Mouse (Mus musculus) frontal cortex, postnatal 25 days (tissue): ENCODE results near the gene Cdk9.
A peak's percentile ranks its signal among the peaks of the same experiment; 100 is the strongest.

ENCODE experiments used
- DNase-seq, 2 experiments: peaks; one replicate each; pipeline ENCODE4 v3.0.0; 2022; ENCODE audit warnings: low spot score in 2 of 2

The Cdk9 gene

GRCm38 (mm10) chr2:32712934-32713817 lies at the start of gene Cdk9:
TSS of gene Cdk9 (minus strand) at chr2:32713076.
- peak; percentile 86 to 87 for DNase-seq

- DNase-seq, result no peak
These were observed 49.0 kb upstream of the Cdk9 start for GRCm38 (mm10) chr2:32761859-32762258.

- no peak for DNase-seq
These were observed 48.5 kb upstream of the Cdk9 start for GRCm38 (mm10) chr2:32761361-32761760.

GRCm38 (mm10) chr2:32759001-32759400 lies 46.1 kb upstream of the Cdk9 start:
- DNase-seq, result no peak

- DNase-seq, result no peak
These were observed 45.6 kb upstream of the Cdk9 start for GRCm38 (mm10) chr2:32758503-32758902.

GRCm38 (mm10) chr2:32757056-32757845 lies 44.4 kb upstream of the Cdk9 start, which contains the start of gene Tor2a:
TSS of gene Tor2a (plus strand) at chr2:32757234.
- peak; percentile 88 to 92 for DNase-seq

- DNase-seq, result no peak
These were observed 43.8 kb upstream of the Cdk9 start for GRCm38 (mm10) chr2:32756674-32757055.

- DNase-seq, result no peak
These were observed 39.3 kb upstream of the Cdk9 start for GRCm38 (mm10) chr2:32752181-32752580.

- DNase-seq, result no peak
These were observed 38.8 kb upstream of the Cdk9 start for GRCm38 (mm10) chr2:32751665-32752033.

- DNase-seq, result no peak
These were observed 38.2 kb upstream of the Cdk9 start for GRCm38 (mm10) chr2:32750887-32751664.

GRCm38 (mm10) chr2:32750199-32750598 lies 37.3 kb upstream of the Cdk9 start:
- no peak for DNase-seq

GRCm38 (mm10) chr2:32749082-32749481 lies 36.2 kb upstream of the Cdk9 start:
- no peak for DNase-seq

- DNase-seq, result no peak
These were observed 31.6 kb upstream of the Cdk9 start for GRCm38 (mm10) chr2:32744272-32744982.

GRCm38 (mm10) chr2:32742173-32742531 lies 29.3 kb upstream of the Cdk9 start:
- peak; percentile 55 to 78 for DNase-seq

- DNase-seq, result peak in 1 of 2 experiments; percentile 39
These were observed 28.6 kb upstream of the Cdk9 start for GRCm38 (mm10) chr2:32741273-32742172.

GRCm38 (mm10) chr2:32740916-32741272 lies 28.0 kb upstream of the Cdk9 start, which contains the start of gene 6330409D20Rik:
TSS of gene 6330409D20Rik (minus strand) at chr2:32741016.
- no peak for DNase-seq

GRCm38 (mm10) chr2:32739311-32739710 lies 26.4 kb upstream of the Cdk9 start:
- no peak for DNase-seq

GRCm38 (mm10) chr2:32737008-32737407 lies 24.1 kb upstream of the Cdk9 start:
- no peak for DNase-seq

- DNase-seq, result no peak
These were observed 23.5 kb upstream of the Cdk9 start for GRCm38 (mm10) chr2:32736306-32736829.

- DNase-seq, result no peak
These were observed 22.1 kb upstream of the Cdk9 start for GRCm38 (mm10) chr2:32734933-32735332.
